Mouse (Mus musculus) kidney, adult 8-10 months (tissue): Measurements from ENCODE around the gene Zc2hc1b.
"Not testable (repeated sequence)": the region's sequence is repeated elsewhere in the genome, so short reads cannot be mapped to it uniquely, and the experiment has no call there.

Source experiments
- DNase-seq, 2 experiments: peaks; one replicate each; pipeline ENCODE4 v3.0.0; 2022

Gene Zc2hc1b

DNA sequence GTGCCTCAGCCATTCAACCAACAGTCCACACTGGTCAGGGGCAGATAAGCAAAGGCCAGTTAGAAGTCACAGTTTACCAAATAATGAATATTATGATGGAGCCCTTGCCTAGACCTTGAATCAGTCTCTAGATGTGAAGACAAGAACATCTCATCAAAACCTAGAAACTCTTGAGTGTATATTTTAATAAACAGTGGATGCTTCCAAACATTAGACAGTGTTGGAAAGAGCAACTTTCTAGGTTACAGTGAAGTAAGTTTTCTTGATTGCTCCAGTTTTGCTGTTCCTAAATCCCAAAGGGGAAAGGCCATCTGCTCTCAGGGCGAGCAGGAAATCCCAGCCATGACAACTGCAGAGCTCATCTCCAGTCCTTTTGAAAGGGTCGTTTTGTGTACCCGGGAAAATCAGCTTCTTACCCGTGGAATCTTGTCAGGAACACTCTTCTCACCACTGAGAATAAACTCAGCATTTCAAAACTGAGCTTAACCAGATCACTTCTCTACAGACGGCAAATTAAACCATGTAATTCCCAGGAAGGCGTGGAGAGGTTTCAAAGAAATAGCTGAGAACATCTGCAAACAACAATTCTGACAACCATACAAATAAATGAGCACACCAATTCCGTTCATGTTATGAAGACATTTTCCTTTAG is at the start of gene Zc2hc1b:
Zc2hc1b (minus strand) TSS at position 51 of the 652 bp plus-strand sequence.
- no peak for DNase-seq

DNA sequence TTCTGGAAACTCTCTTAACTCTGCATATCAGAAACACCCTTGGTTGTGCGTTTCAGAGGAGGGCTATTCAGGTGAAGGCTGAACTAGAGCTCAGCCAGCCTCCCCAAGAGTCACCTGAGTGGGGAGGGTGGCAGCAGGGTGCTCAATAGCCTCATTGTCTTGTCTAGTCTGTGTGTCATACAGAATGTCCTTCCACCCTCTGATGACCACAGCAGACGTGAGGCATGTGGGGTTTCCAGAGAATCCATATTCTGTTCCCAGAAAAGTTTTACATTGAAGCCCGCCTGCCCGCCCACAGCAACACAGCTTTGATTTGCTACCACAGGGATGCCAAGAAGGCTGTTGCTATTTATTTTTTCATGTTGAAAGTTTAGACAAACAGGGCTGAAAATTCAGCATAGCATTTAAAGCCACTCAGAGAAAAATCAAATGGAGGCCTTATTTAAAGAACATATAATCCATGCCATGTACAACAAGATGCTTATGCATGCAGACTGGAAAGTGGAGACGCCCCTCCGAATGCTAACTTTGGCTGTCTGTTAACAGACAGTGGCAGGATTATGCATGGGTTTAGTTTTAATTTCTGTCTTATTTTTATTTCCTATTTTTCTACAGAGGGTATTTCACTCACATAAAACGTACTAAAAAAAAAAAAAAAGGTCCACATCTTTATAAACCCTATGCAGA is 47.7 kb upstream of the Zc2hc1b start:
- DNase-seq: no peak

DNA sequence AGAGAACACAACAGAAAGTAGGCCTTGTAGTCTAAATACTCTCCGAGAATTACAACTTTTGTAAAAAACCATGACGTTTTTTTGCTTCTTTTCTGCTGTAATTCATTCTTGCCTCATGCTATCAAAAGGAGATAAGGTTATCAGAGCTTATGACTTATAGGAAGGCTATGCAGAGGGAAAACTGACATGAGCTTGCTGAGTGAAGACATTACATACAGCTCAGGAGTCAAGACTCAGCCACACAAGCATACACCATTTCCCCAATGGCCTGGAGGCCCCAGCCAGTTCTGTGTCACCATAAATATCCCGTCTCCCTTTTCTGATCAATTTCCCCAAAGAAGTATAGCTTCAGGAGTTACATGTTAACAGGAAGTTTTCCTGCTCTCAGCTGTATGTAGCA is 44.3 kb upstream of the Zc2hc1b start:
- DNase-seq: no peak

DNA sequence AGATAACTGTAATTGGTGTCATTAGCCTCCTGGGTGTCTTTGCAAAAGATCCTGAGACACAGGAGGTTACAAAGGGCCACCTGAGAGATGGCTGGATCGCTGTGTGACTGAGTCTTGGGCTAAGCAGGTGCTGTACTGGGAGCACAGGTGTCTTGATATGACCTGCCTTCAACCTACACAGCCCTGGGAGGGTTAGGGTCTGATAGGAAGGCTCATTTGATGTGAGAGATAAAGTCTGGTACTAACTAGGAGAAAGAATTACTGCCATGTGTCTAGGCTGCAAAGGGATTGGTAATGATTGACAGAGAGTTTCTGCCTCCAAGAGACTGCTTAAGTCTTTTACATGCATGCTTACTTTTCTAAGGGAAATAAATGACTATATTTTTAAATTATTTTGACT is 42.2 kb upstream of the Zc2hc1b start:
- no peak for DNase-seq

DNA sequence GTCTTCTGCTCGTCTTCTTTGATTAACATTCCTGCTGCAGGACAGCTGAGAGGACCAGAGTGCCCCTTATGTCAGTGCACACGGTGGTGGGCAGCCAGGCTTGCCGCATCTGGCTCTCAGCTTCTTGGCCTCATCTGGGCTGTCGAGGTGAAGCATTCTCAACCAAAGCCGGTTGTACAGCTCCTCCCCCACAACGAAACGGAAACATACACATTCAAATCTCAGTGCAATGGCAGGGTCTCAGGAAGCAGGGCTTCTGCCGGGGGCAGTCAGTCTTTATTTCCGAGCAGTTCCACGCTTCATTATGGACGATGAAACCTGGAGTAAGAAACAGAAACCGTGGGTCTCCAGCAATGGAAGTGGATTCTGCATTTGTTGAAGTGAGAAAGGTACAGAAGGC is 36.1 kb upstream of the Zc2hc1b start:
- DNase-seq: no peak

DNA sequence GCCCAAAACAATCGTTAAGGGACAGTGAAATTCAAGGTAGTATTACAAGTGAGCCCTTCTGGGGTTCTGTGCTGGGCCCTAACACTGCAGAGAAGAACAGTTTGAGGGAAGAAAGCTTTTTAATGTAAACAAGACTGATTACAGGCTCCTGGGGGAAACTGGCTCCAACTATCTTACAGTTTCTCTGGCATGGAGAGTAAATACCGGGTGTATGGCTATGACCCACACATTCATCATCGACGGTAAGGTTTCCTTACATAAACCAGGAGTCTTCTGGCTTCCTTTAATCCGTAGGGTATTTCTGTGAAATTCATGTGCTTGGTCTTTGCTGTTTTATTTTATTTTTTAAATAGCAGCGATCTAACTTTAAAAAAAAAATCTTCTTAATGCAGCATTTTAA is 35.0 kb upstream of the Zc2hc1b start:
- no peak for DNase-seq

DNA sequence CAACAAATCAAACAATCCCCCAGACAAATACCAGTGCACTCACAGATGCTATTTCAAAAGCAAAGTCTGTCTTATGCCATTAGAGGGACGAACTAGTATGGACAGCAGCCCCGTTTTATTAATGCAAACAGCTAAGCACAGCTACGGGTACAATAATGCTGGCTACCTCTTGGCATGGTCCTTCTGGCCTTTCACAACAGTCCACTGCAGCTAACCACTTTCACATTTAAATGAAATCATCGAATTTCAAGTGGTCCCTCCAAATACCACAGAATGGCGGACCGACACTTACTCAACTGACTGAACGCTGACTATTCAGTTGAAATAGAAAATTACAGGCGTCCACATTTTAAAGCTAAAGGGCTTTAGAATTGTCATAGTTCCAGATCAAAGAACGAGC is 34.5 kb upstream of the Zc2hc1b start:
- no peak for DNase-seq

DNA sequence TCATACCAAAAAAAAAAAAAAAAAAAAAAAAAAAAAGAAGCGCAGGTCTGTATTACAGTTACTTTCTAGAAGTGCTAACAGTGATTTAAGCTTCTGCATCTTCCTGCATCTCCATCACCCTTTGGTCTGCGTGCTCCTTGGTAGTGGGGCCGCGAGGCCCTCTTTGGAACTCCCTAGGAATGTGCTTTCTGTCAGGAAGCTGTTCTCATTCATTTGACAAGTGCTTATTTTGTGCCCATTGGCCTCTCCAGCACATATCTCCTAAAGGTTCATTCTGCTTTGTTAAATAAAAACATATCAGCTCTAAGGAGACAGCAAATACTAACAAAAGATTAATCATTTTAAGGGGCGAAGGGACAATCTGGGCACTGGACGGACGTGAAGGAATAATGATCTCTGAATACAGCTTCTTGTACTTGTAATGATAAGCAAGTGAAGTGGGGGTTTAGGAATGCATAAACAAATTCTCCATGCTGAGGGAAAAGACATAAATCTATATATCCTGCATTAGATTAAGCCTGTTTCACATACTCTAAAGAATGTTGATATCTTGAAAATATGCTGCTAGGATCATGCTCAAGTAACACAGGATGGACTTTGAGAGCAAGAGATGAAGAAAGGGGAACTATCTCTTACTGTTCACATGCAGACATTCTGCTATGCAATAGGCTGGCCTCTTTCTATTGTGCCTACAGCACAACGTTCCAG is 32.3 kb upstream of the Zc2hc1b start:
- no peak for DNase-seq

DNA sequence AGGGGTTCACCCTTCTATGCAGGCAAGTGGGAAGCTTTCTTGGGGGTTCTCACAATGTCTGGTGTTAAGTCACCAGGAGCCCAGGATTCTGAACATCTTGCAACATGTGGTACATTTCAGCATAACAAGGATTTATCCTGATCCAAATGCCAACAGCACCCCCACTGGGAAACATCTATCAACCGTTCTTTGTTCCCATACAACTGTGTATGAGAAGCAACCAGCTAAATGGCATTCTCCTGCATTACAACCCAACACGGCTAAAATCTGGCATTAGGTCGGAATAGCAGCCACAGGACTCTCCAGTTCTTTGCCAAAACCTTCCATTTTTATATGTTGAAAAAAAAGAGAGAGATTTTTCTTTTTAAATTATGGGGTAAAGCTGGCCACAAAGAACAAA is 31.7 kb upstream of the Zc2hc1b start:
- DNase-seq: no peak

DNA sequence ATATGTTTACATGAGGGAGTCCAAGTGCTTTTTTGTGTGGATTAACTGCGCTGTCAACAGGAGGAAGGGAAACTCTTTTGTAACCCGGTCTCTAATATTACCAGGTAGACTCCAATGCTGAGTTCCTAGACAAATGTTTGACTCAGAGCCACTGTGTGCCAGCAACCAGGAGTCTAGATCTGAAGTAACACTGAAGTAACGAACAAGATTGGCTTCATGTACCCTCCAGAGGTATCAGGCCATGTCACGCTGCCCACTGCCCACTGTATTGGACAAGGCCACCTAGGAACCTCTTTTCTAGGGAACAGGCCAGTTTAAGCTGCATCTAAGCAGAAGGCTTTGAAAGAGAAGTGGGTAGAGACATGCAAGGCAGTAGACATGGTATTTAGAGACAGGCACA is 31.2 kb upstream of the Zc2hc1b start:
- no peak for DNase-seq

DNA sequence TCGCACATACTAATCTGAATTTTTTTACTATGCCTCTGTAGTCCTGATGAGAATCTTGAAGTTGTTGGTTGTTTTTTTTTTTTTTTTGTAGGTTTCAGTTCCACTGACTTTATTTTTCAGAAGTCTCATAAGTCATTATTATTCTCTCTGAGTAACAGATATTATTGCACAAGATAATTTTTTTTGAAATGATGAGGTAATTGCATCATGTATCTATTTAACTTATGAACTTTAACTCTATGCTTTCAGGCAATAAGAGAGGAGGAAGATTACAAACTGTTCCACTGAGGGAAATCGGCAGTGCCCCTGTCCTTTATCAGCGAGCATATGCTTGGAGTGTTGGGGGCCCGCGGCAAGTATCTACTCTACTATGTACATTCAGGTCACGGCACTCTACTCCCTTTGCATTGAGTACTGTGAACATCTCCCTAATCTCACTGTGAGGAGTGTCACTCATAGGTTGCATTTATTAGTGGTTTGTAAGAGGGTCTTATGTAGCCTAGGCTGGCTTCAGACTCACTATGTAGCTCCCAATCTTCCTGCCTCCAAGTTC is 24.0 kb upstream of the Zc2hc1b start:
- DNase-seq: no peak

DNA sequence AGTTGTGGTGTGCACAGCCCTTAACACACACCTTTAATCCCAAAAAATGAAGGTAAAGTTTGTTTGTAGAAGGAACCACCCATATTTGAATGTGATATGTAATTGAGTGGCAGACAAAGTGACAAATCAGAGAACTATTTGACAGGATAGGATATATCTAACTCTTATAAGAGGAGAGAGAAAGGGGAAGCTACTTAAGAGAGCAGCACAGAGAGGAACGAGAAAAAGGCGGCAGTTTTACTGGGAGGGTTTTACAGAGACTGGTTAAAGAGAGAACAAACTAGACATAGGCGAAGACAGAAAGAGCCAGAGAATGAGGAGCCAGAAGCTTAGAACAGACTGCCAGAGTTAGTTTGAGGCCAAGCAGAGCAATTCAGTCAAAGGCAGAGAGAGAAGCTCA is 23.0 kb upstream of the Zc2hc1b start:
- DNase-seq: no peak

DNA sequence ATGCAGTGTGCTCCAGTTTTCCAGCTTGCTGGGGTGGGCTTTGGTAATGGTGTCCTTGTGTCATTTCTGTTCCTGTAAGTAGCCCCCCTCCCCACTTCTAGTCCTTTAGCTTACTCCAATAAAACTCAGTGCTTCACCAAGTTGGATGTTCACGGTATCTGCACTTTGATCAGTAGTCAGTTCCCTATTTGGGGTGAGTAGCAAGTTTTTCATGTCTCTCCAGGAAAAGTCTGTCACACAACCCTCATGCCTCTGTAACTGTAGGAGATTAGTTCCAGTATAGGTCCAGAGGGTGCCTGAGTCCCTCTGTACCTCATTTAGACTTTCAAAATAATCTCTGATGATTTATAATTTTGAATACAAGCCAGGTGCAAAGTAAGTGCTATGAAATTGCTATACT is 21.4 kb upstream of the Zc2hc1b start:
- DNase-seq: no peak

DNA sequence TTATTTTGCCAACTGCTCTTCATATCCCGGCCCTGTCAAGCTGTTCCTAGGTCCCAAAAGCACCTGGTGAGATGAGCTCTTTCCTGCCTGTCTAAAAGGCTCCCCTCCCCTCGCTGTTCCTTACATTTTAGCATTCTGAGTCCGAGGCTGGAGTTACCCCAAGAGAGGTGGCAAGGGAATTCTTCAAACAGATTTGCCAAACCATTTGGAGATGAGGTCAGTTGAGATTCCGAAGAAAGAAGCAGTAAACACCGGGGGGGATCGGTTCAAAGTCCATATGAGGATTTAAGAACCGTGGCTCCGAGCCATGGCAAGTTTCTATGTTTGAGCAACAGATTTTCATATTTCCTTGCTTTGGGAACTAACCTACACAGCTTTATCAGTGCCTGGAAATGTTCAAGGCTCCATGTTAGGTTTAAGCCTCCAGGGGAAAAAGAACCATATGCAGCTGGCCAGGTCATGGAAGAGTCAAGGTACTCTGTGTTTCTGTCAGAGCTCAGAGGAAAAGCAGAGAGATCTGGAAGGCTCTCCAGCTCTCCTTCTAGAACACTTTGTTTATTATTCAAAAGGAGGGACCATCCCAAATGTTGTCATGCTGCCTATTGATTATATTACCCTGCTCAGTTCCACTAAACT is 19.2 kb upstream of the Zc2hc1b start:
- DNase-seq: no peak

DNA sequence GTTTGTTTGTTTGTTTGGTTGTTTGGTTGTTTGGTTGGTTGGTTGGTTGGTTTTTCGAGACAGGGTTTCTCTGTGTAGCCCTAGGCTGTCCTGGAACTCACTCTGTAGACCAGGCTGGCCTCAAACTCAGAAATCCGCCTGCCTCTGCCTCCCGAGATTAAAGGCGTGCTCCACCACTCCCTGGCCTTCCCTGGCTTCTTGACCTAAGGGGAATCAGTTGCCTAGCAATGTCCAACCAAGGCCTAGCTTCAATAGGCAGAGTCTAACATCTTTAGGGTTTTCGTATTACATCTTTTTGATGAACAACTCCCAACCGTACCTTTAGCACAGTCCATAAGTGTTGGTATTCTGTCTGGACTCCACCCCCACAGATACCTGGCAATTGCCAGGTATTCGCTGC is 15.7 kb upstream of the Zc2hc1b start:
- DNase-seq: not testable (repeated sequence)

DNA sequence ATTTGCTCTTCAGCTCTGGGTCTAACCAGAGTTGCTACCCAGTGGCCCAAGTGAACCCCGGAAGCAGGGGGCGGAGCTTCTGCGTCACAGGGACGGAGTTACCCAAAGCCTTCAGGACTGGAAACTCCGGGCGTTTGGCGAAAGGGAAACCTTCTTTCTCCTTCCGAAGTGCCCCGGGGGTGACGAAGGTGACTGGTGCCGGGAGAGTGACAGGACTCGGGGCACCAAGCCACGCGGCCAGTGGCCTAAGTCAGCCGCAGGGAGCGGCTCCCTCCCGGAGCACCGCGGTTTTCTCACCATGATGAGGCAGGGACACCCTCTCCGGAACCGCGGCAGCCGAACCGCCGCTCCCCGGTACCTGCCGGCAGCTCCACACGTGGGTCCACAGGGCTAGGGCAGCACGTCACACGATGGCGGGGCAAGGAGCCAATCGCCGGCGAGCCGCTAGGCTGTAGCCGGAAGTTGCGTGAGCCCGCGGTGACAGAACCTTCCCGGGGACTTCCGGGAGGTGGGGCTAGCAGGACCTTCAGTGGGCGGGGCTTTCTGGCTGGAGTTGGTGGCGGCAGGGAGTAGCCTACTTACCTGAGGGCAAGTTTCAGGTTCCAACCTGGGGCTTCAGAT is 15.0 kb upstream of the Zc2hc1b start, which contains the start of gene Ltv1:
Ltv1 (minus strand) TSS at position 438 of the 621 bp plus-strand sequence.
- DNase-seq: peak; percentile 96 to 97

DNA sequence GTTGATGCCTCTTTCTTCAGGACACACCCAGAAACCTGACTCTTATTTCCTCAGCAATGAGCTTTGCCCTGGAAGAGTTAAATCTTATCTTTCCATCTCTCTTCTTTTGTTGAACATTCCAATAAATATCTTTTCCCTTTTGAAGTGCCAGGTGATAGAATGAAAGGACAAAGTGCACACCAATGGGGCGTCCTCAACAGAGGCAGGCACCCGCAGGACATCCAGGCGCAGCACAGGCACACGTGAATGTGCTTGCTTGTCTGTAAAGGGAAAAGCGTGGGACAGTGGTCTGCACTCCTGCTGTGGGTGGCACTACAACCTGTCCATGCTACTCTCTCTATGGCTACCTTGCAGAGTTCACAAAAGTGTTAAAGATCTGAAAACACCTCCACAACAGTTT is 12.1 kb upstream of the Zc2hc1b start:
- DNase-seq: no peak

DNA sequence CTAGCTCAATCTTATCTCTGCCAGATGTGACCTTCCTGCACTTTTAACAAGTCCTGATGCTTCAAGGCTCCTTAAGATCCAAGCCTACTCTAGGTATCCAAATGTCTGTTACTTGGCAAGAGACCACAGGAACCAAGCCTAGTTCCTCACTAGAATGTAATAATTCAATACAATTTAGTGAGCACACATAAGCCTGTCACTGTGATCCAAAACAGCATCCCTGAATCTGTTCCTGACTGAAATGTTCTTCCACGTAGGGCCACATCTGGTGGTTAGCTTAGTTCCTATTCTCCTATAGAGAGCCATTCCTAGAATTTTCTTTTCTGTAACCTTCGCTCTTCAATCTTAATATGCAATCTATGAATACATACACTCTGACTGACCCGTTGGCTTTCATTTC is 8.9 kb upstream of the Zc2hc1b start:
- DNase-seq: no peak

DNA sequence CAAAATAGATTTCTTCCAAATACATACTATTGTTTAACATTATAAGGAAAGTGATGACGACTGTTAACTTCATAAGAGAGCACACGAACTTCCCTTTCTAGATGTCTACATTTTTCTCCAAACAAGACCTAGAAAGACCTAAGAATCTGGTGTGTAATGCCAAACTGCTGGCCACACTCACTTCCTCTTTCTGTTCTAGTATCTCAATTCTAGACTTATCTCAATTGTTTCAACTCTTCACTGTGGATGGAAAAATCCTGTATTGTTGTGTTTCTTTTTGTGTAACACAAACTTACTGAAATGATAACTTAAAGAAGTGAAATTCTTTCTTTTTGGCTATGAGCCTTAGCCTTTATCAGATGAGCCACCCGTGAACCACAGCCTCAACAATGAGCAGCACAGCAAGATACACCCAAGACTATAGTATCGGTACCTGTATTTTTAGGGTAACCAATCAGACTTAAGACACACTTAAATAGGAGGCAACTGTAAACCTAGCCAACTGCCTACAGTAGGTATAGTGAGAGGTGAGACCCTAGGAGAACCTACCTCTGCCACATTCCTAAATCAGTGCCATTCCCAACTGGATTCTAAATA is 6.4 kb upstream of the Zc2hc1b start:
- DNase-seq: no peak

DNA sequence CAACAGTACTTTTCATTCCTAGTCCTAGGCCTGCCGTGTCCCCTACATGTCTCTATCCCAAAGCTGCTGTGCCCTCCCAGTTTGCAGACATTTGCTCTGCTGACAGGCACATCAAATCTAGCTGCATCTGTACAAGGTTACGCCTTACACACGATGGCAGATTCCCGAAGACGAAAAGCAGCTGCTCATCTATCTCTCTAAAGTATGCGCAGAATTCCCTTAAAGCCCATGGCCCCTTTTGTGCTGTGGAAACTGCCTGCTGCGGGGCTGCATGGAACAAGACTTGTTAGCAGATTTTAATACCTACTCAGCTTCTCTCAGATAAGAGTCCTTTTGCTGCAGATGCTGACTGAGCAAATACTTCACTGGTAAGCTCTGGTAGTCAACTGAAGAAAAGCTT is 2.4 kb upstream of the Zc2hc1b start:
- DNase-seq: no peak

DNA sequence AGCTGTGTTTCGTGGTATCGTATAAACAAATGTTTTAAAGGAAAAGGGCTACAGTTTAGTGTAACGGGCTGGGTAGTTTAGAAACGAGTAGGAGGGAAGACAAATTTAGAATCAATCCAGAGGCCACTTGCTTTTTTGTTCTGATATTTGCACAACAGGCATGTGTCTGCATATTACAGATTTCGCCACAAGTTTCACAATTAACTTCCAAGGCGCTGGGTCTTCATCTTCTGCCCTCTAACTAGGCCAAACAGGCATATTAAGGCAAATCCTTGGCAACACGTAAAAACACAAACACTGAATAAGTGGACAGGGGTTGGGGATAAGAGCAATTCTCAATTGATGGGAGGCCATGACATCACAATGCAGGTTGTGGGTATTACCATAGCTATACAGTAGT is 2.0 kb downstream of the Zc2hc1b start:
- DNase-seq: no peak

DNA sequence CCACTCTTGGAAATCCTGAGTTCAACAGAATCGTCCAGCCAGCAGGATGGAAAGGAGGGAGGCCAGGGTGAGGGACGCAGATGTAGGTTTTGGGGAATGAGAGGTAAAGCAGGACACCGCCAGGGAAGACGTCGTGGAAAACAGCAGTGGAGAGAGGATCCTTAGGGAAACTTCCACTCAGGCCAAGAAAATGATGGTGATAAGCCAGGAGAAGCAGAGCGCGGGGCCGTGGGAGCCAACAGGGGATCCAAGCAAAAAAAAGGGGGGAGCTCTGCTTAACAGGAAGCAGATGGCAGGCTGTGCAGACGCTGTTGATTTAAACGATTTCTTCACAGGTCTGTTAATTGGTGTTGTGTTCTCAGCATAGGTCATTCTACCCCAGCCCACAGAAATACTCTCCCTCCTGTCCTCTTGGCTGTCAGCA is 5.0 kb downstream of the Zc2hc1b start:
- DNase-seq: no peak

DNA sequence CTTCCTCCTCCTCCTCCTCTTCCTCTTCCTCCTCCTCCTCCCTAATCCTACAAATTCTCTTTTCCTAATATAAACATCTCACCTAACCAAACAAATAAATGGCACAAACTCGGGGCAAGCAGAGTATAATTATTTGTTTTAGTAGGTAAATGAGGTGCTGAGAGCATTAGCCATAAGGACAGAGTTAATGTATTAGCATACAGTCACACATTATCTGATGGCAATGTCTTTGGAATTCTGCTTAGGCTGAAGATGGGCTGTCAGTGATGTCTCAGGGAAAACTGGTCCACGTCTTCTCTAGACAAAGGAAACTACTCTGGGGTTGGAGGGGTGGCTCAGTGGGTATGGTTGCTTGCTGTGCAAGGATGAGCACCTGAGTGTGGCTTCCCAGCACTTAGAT is 6.4 kb downstream of the Zc2hc1b start:
- no peak for DNase-seq
